Mouse (Mus musculus): ENCODE data around the gene Akap13.

The Akap13 gene

GRCm38 (mm10) chr7:75639541-75639940 lies 184.2 kb downstream of the Akap13 start:
- ChIA-PET POLR2A (interaction anchor here in 1 of 4 experiments (0.6 to 1.9 kb wide), 3 partner anchors 10 to 169 kb away, joined by 3 to 6 read pairs (median 3); no protein-coding TSS in a partner anchor), CTCF (interaction anchor here (0.5 to 2.1 kb wide), 21 partner anchors 9 to 274 kb away, joined by 3 to 9 read pairs (median 3); no protein-coding TSS in a partner anchor)

- CTCF ChIA-PET, result interaction anchor here (0.6 to 2.1 kb wide), 16 partner anchors 9 to 272 kb away, joined by 3 to 9 read pairs (median 4); no protein-coding TSS in a partner anchor
Observed at GRCm38 (mm10) chr7:75640074-75640473, 184.7 kb downstream of the Akap13 start.

GRCm38 (mm10) chr7:75640671-75641070 lies 185.3 kb downstream of the Akap13 start:
- ChIA-PET CTCF (interaction anchor here in 1 of 4 experiments (2.1 kb wide), 1 partner anchor 11 kb away, joined by 9 read pairs; no protein-coding TSS in a partner anchor), POLR2A (interaction anchor here in 1 of 4 experiments (1.1 to 1.9 kb wide), 3 partner anchors 9 to 130 kb away, joined by 3 to 6 read pairs (median 3); no protein-coding TSS in a partner anchor)

More at GRCm38 (mm10) chr7:75640074-75640473, 184.7 kb downstream of the Akap13 start:
- POLR2A ChIA-PET, result interaction anchor here in 1 of 4 experiments (0.6 to 1.9 kb wide), 2 partner anchors 9 to 168 kb away, joined by 3 to 6 read pairs; no protein-coding TSS in a partner anchor

GRCm38 (mm10) chr7:75641415-75642177 lies 186.3 kb downstream of the Akap13 start:
- ChIA-PET POLR2A (interaction anchor here in 2 of 4 experiments (0.8 to 1.4 kb wide), 3 partner anchors 10 to 635 kb away, joined by 3 to 8 read pairs (median 3); no protein-coding TSS in a partner anchor), CTCF (interaction anchor here in 1 of 4 experiments (0.6 kb wide), 1 partner anchor 28 kb away, joined by 3 read pairs; no protein-coding TSS in a partner anchor)

- ChIA-PET POLR2A (interaction anchor here in 3 of 4 experiments (0.6 to 0.8 kb wide), 4 partner anchors 27 to 634 kb away, joined by 4 to 8 read pairs (median 6); no protein-coding TSS in a partner anchor), CTCF (interaction anchor here in 2 of 4 experiments (0.6 kb wide), 4 partner anchors 27 to 769 kb away, joined by 3 to 6 read pairs (median 4); no protein-coding TSS in a partner anchor)
Observed at GRCm38 (mm10) chr7:75642178-75642777, 186.9 kb downstream of the Akap13 start.

- CTCF ChIA-PET, result interaction anchor here in 3 of 4 experiments (0.6 to 0.8 kb wide), 5 partner anchors 185 to 983 kb away, joined by 3 to 9 read pairs (median 5); no protein-coding TSS in a partner anchor
- POLR2A ChIA-PET, result interaction anchor here in 3 of 4 experiments (0.6 to 1.1 kb wide), 5 partner anchors 24 to 634 kb away, joined by 3 to 8 read pairs (median 6); no protein-coding TSS in a partner anchor
Observed at GRCm38 (mm10) chr7:75642846-75643563, 187.7 kb downstream of the Akap13 start.

GRCm38 (mm10) chr7:75643986-75644385 lies 188.7 kb downstream of the Akap13 start:
- POLR2A ChIA-PET, result interaction anchor here in 3 of 4 experiments (0.6 to 1.1 kb wide), 4 partner anchors 9 to 376 kb away, joined by 3 to 5 read pairs (median 4); no protein-coding TSS in a partner anchor
- CTCF ChIA-PET, result interaction anchor here in 1 of 4 experiments (0.8 kb wide), 1 partner anchor 273 kb away, joined by 3 read pairs; no protein-coding TSS in a partner anchor

GRCm38 (mm10) chr7:75644585-75644984 lies 189.3 kb downstream of the Akap13 start:
- POLR2A ChIA-PET, result no interaction called here
- CTCF ChIA-PET, result no interaction called here

- POLR2A ChIA-PET, result no interaction called here
- CTCF ChIA-PET, result no interaction called here
Observed at GRCm38 (mm10) chr7:75645156-75645933, 190.0 kb downstream of the Akap13 start.

GRCm38 (mm10) chr7:75648051-75648450 lies 192.7 kb downstream of the Akap13 start:
- CTCF ChIA-PET, result interaction anchor here in 1 of 4 experiments (1.2 kb wide), 1 partner anchor 9 kb away, joined by 5 read pairs; no protein-coding TSS in a partner anchor

GRCm38 (mm10) chr7:75648961-75649360 lies 193.6 kb downstream of the Akap13 start:
- CTCF ChIA-PET, result interaction anchor here in 1 of 4 experiments (1.2 kb wide), 1 partner anchor 9 kb away, joined by 5 read pairs; no protein-coding TSS in a partner anchor
- POLR2A ChIA-PET, result interaction anchor here in 2 of 4 experiments (0.7 to 1.1 kb wide), 2 partner anchors 9 to 19 kb away, joined by 4 to 6 read pairs; no protein-coding TSS in a partner anchor

More at GRCm38 (mm10) chr7:75648051-75648450, 192.7 kb downstream of the Akap13 start:
- POLR2A ChIA-PET, result no interaction called here

GRCm38 (mm10) chr7:75649966-75650365 lies 194.6 kb downstream of the Akap13 start:
- ChIA-PET CTCF (interaction anchor here in 1 of 4 experiments (2.9 kb wide), 1 partner anchor 10 kb away, joined by 9 read pairs; no protein-coding TSS in a partner anchor), POLR2A (interaction anchor here in 1 of 4 experiments (1.1 kb wide), 1 partner anchor 10 kb away, joined by 6 read pairs; no protein-coding TSS in a partner anchor)

- ChIA-PET CTCF (no interaction called here), POLR2A (no interaction called here)
Observed at GRCm38 (mm10) chr7:75653684-75654317, 198.5 kb downstream of the Akap13 start.

- POLR2A ChIA-PET, result no interaction called here
- CTCF ChIA-PET, result no interaction called here
Observed at GRCm38 (mm10) chr7:75655180-75656074, 200.1 kb downstream of the Akap13 start.

GRCm38 (mm10) chr7:75656297-75656852 lies 201.0 kb downstream of the Akap13 start:
- POLR2A ChIA-PET, result no interaction called here

GRCm38 (mm10) chr7:75656896-75657295 lies 201.6 kb downstream of the Akap13 start:
- ChIA-PET POLR2A (no interaction called here), CTCF (interaction anchor here in 1 of 4 experiments (1.0 kb wide), 1 partner anchor 17 kb away, joined by 3 read pairs; no protein-coding TSS in a partner anchor)

More at GRCm38 (mm10) chr7:75656297-75656852, 201.0 kb downstream of the Akap13 start:
- CTCF ChIA-PET, result interaction anchor here in 1 of 4 experiments (1.0 kb wide), 1 partner anchor 17 kb away, joined by 3 read pairs; no protein-coding TSS in a partner anchor
